Mouse (Mus musculus) neural tube, embryonic 14.5 days (tissue): ENCODE results near the gene Zkscan1. TPM values are rescaled to one million over a fixed set of nuclear protein-coding genes. Genes with fewer than 3 reads are reported as not detected.
"Not testable (repeated sequence)": the region's sequence is repeated elsewhere in the genome, so short reads cannot be mapped to it uniquely, and the experiment has no call there.

ENCODE experiments used
- ATAC-seq: fragments of 200-750 bp; cut with Nextera tagmentation; 2 replicates; pipeline ENCODE4 v1.8.0; 2017; ENCODE audit warnings: low read depth, mild to moderate bottlenecking, moderate TSS enrichment, moderate library complexity
- H3K27ac ChIP-seq: fragments of 300-500 bp; sonication (generic); 2 replicates; pipeline ENCODE4 v1.5.1; 2014; ENCODE audit warnings: low read depth, mild to moderate bottlenecking, control low read depth, low read length, moderate library complexity, mixed read lengths
- H3K27me3 ChIP-seq: fragments of 300-500 bp; sonication (generic); 2 replicates; pipeline ENCODE4 v1.6.1; 2014; ENCODE audit warnings: low read length; ENCODE audit not compliant: control insufficient read depth, insufficient read depth
- H3K36me3 ChIP-seq: fragments of 300-500 bp; sonication (generic); 2 replicates; pipeline ENCODE4 v1.6.1; 2014; ENCODE audit warnings: low read length, mixed read lengths; ENCODE audit not compliant: control insufficient read depth, insufficient read depth
- H3K4me1 ChIP-seq: fragments of 300-500 bp; sonication (generic); 2 replicates; pipeline ENCODE4 v1.6.1; 2014; ENCODE audit warnings: low read length; ENCODE audit not compliant: control insufficient read depth, insufficient read depth
- H3K4me2 ChIP-seq: fragments of 300-500 bp; sonication (generic); 2 replicates; pipeline ENCODE4 v1.6.1; 2014; ENCODE audit warnings: mild to moderate bottlenecking, low read depth, low read length, control low read depth
- H3K4me3 ChIP-seq: fragments of 300-500 bp; sonication (generic); 2 replicates; pipeline ENCODE4 v1.5.1; 2014; ENCODE audit warnings: low read depth, low read length, control low read depth, mixed read lengths
- H3K9ac ChIP-seq: fragments of 300-500 bp; sonication (generic); replicated peaks from 2 replicates; pipeline ENCODE4 v1.6.1; 2014; ENCODE audit warnings: low read depth, mild to moderate bottlenecking, control low read depth, low read length, mixed read lengths
- H3K9me3 ChIP-seq: fragments of 300-500 bp; sonication (generic); 2 replicates; pipeline ENCODE4 v1.6.1; 2016; ENCODE audit warnings: low read length; ENCODE audit not compliant: control insufficient read depth
- WGBS: fragments of 180-500 bp; shearing (Covaris S2); extraction: QIAGEN DNeasy Blood & Tissue Kit; methylation state at CpG from one replicate; pipeline ENCODE4 v1.1.7; 2014; 5-methylcytosine and 5-hydroxymethylcytosine counted together
- polyA plus RNA-seq: library from polyadenylated mRNA; unstranded; fragments of >200 nt; fragmentation: Nextera tagmentation; extraction: Ambion mirVana; gene quantifications from 2 replicates; pipeline ENCODE4 v1.2.1, GENCODE M21; 2014

The Zkscan1 gene
- polyA plus RNA-seq, 1 experiment from 2014 or later: 31.2 TPM

DNA sequence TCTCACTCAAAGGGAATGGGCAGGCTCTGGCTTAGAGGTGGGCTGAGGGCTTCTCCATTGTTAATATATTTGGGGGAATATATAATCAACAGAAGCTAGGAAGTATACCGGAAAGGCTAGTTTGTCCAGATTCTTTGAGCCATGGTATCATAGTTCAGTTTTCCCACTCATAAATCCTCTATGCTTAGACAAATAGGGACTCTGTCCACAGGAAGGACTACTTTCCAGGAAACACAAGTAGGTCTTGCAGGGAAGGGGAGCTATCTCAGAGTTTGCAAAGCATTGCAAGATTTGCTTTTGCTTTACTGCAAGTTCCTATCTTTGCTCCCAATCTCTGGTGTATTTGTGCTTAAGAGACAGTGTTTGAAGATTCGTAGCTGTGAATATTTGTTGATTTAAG, 20.1 kb downstream of the Zkscan1 start:
- H3K27me3 ChIP-seq: no peaks in the 10 kb centered on the region
- ATAC-seq: no peak
- WGBS: 97% methylated on average over 2 of the region's 2 CpGs
- H3K27ac ChIP-seq: no peak overlapping the region
- no peak overlapping the region for H3K4me2 ChIP-seq
- peaks cover 50% of the 10 kb centered on the region for H3K36me3 ChIP-seq
- H3K9ac ChIP-seq: no peak overlapping the region
- no peak overlapping the region for H3K4me3 ChIP-seq
- no peaks in the 10 kb centered on the region for H3K4me1 ChIP-seq
- no peaks in the 10 kb centered on the region for H3K9me3 ChIP-seq

DNA sequence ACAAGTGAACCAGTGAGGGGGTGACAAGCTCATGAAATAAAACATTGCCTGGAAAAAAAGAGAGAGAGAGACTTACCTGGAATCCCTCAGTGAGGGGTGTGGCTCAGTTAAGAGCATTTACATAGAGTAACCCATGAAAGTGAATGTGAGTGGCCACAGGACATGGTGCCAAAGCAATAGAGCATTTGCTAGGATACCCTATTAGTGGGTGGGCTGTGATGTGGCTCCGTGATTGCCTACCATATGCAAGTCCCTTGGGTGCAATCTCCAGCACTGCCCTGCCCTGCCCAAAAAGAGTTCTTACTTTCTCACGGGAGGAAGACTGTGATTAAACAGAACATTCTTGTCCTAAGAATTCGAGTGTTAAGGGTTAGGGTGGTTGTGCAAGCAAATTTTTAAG, 22.2 kb downstream of the Zkscan1 start:
- WGBS: 64% methylated on average over 3 of the region's 3 CpGs
- Histone ChIP-seq H3K4me1 (no peaks in the 10 kb centered on the region), H3K9ac (no peak overlapping the region), H3K27ac (no peak overlapping the region), H3K36me3 (peaks cover 34% of the 10 kb centered on the region), H3K4me3 (no peak overlapping the region), H3K27me3 (no peaks in the 10 kb centered on the region), H3K9me3 (no peaks in the 10 kb centered on the region), H3K4me2 (no peak overlapping the region)
- no peak for ATAC-seq

DNA sequence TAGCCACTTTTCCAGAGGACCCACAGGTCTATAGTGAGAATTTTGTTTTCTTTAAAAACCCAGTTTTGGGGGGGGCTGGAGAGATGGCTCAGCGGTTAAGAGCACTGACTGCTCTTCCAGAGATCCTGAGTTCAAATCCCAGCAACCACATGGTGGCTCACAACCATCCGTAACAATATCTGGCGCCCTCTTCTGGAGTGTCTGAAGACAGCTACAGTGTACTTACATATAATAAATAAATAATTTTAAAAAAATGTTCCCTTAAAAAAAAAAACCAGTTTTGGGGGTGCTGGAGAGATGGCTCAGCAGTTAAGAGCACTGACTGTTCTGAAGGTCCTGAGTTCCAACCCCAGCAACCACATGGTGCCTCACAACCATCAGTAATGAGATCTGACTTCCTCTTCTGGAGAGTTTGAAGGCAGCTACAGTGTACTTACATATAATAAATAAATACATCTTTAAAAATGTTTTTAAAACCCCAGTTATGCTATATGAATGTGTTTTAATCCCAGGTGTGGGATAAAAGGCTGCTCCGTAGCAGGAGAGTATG, 25.0 kb downstream of the Zkscan1 start:
- H3K9me3 ChIP-seq, H3K9ac ChIP-seq, H3K4me3 ChIP-seq, H3K4me1 ChIP-seq, ATAC-seq, H3K4me2 ChIP-seq, H3K36me3 ChIP-seq, H3K27ac ChIP-seq, H3K27me3 ChIP-seq: not testable (repeated sequence)
- WGBS: 55% methylated on average over 4 of the region's 4 CpGs

DNA sequence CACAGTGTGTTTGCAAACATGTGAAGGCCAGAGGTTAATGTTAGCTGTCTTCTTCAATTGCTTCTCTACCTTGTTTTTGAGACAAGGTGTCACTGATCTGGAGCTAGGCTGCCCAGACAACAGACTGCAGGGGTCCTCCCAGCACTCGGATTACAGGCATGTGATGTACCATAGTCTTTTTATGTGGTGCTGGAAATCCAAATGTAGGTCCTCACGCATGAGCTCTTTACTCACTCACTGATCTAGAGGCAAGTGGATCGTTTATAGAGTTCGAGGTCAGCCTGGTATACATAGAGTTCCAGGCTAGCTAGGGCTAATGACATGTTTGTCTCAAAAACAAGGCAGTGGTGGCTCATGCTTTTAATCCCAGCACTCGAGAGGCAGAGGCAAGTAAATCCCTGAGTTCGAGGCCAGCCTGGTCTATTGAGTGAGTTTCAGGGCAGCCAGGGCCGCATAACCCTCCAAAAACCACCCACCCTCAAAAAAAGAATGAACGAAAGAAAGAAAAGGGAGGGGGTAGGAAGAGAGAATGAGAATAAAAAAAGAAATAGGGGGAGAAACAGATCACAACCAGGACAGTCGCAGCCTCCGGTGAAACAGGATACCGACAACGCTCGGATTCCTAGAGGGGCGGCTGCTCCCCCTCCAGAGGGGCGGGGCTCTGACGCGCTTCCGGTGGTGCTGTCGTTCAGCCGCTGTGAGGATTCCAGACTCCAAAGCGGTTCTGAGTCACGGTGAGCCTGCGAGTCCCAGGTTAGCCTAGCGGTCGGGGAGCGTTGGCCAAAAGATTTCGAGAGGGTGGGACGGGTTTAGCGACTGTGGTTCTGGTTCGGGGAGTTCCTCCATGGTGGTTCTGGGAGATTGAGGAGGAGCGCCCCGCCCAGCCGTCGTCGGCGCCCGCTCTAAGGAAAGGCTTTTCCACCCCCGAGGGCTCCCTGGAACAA, 31.6 kb downstream of the Zkscan1 start, which contains the start of gene Zscan21:
Gene Zscan21 (plus strand): TSS at position 649 of the 944 bp plus-strand sequence.
- peak; percentile 97 for ATAC-seq
- peak within 1 kb of the TSS; percentile 59 for H3K4me3 ChIP-seq
- 7% methylated on average over 38 of the region's 38 CpGs for WGBS

DNA sequence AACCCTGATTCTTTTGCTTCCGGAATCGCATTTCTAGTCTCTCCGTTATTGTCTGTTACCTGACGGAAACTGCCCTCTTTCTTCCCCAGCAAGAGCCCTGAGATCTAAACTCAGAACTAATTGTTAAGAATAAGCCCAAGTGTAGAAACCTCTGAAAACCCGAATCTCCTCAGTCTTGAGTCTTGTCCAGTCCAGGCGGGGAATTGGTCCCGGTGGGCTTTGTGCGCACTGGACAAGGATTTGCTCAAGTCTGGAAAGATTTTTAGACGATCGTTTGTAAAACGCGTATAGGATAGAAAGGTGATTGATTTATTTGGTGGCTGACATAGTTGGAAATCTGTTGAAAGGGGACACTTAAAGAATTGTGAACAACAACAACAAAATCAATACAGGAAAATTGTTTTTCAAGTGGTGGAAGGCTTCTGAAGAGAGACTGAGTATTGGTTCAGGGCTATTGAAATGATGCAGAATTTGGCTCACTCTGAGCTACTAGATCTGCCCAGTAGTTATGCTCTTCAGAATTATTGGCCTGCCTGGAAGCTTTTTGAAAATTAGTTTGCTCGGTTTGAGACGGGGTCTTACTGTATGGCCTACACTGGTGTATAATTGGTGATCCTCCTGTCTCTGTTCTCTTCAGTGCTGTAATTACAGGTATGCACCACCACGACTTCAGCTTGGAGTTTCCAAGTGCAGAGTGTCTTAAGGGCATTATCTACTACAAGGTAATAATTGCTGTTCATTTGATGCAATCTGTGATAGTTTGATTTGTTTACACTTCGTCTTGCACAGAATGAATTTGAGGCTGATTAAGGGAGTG, 32.5 kb downstream of the Zkscan1 start:
- WGBS: 7% methylated on average over 16 of the region's 16 CpGs
- ATAC-seq: peak; percentile 10; the same call in 1 of the 2 replicates
- Histone ChIP-seq H3K36me3 (peaks cover 3% of the 10 kb centered on the region), H3K27me3 (no peaks in the 10 kb centered on the region), H3K4me3 (peak overlapping the region; percentile 59), H3K9me3 (no peaks in the 10 kb centered on the region), H3K9ac (peak overlapping the region; percentile 78), H3K4me1 (peaks cover 9% of the 10 kb centered on the region), H3K27ac (peak overlapping the region; percentile 96), H3K4me2 (peak overlapping the region; percentile 76)

More for the DNA sequence above, 31.6 kb downstream of the Zkscan1 start, which contains the start of gene Zscan21:
- Histone ChIP-seq H3K9ac (peak within 1 kb of the TSS; percentile 78), H3K36me3 (peaks cover 3% of the 10 kb centered on the region), H3K9me3 (no peaks in the 10 kb centered on the region), H3K4me1 (peaks cover 9% of the 10 kb centered on the region), H3K27ac (peak within 1 kb of the TSS; percentile 96), H3K4me2 (peak within 1 kb of the TSS; percentile 76), H3K27me3 (no peaks in the 10 kb centered on the region)

DNA sequence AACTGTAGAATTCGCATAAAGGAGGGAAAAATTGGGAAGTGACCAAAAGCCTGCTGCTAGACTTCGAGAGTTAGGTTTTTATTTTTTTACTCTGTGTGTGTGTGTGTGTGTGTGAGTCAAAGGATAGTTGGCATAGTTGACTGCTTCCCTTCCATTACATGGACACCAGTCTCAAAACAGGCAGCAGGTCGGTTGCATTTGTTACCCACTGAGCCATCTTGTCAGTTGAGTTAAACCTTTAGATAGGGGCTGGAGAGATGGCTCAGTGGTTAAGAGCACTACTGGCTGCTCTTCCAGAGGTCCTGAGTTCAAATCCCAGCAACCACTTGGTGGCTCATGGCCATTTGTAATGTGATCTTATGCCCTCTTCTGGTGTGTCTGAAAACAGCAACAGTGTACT, 33.2 kb downstream of the Zkscan1 start:
- Histone ChIP-seq H3K4me1 (peaks cover 9% of the 10 kb centered on the region), H3K27ac (no peak overlapping the region), H3K9me3 (no peaks in the 10 kb centered on the region), H3K4me2 (peak overlapping the region; percentile 76), H3K4me3 (peak overlapping the region; percentile 59), H3K27me3 (no peaks in the 10 kb centered on the region), H3K36me3 (peaks cover 6% of the 10 kb centered on the region), H3K9ac (peak overlapping the region; percentile 78)
- ATAC-seq: no peak
- WGBS: 85% methylated on average over 3 of the region's 3 CpGs

DNA sequence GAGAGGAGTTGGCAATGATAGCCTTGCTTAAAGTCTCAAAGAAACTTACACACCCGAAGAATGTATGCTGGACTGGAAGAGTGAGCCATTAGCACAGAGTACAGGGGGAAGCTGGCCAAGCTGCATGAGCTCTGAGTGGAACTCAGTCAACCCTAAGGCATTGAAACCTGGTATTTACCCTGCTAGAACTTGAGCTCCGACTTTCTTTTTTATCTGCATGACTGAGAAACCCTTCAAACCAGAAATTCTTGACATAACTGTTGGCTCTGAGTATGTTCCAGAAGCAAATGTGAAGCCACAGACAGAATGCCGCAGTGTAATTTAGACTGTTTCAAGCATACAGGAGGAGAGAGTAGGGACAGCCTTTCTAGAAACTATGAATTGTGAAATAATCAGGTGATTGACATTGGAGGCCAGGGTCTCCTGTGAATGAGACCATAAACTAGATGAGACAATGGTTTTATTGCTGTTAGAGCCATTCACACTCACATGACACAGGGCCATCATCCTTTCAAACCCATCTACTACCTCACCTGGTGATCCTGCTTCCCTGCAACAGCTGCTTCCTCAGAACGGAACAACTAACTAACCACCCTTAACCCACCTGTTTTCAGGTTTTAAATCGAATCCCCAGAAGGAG, 47.7 kb downstream of the Zkscan1 start:
- Histone ChIP-seq H3K9ac (no peak overlapping the region), H3K27ac (no peak overlapping the region), H3K36me3 (peaks cover 60% of the 10 kb centered on the region), H3K4me3 (no peak overlapping the region), H3K27me3 (no peaks in the 10 kb centered on the region), H3K9me3 (no peaks in the 10 kb centered on the region), H3K4me2 (no peak overlapping the region), H3K4me1 (no peaks in the 10 kb centered on the region)
- no peak for ATAC-seq
- 66% methylated on average over 5 of the region's 5 CpGs for WGBS

DNA sequence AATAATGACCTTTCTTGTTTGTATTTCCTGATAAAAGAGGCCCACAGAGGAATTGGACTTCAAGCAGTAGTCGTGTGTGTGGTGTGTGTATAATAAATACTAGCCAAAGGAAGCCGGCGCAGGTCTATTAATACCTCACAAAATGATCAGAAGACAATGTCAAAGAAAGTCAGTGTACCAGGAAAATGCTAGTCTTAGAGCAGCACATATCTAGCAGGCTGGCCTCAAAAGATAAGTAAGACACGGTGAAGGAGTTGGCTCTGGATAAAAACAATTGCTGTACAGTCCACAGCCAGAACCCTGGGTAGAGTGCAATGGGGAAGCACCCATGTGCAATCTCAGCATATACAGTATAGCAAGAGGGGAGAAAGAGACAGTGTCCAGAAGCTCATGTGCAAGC, 52.4 kb downstream of the Zkscan1 start:
- peaks cover 29% of the 10 kb centered on the region for H3K36me3 ChIP-seq

More for the DNA sequence above, 52.4 kb downstream of the Zkscan1 start:
- no peak for ATAC-seq
- 87% methylated on average over 4 of the region's 4 CpGs for WGBS
- no peak overlapping the region for H3K4me3 ChIP-seq
- H3K9ac ChIP-seq: no peak overlapping the region
- H3K4me2 ChIP-seq: no peak overlapping the region
- H3K9me3 ChIP-seq: no peaks in the 10 kb centered on the region
- H3K4me1 ChIP-seq: no peaks in the 10 kb centered on the region
- no peak overlapping the region for H3K27ac ChIP-seq
- H3K27me3 ChIP-seq: no peaks in the 10 kb centered on the region
